Mouse (Mus musculus) left cerebral cortex, adult 18-20 months (tissue): ENCODE measurements at regions not wholly inside any gene's neighbourhood (a gene's known extent, or its start where the extent isn't known, plus 50 kb on each side); places are given as distances from the start of the nearest gene placed in this dataset.

Experiments
- DNase-seq, 2 experiments: peaks; one replicate each; pipeline ENCODE4 v3.0.0; 2021 to 2022; ENCODE audit warnings: low spot score in 2 of 2, mixed read lengths in 1 of 2
- microRNA-seq, 2 experiments: library from miRNA; unstranded; fragments of <30 nt; microRNA quantifications; one replicate each; pipeline ENCODE4 v1.2.0; 2021

GRCm38 (mm10) chr10:126239536-126239935 is 273.6 kb downstream of the Lrig3 start:
- DNase-seq = no peak

Small RNA genes in the stretch of these regions (microRNA-seq; reads per million reads assigned to microRNA genes)
- gene Mir378d = 2.2 to 3.2 reads per million in 2 experiments
